Mouse (Mus musculus) MEL (cell line): ENCODE results near the gene Ptcd2.

Experiments used
- BHLHE40 ChIP-seq: IDR thresholded peaks from 2 replicates; pipeline ENCODE4 v1.6.1; 2012; ENCODE audit warnings: low read depth, mild to moderate bottlenecking, inconsistent platforms, low read length, improper control_type of control experiment, borderline replicate concordance
- CTCF ChIP-seq, 3 experiments: IDR thresholded peaks in 2 of 3; conservative IDR thresholded peaks in 1 of 3; 2 replicates each; pipeline ENCODE4 v1.5.1; 2011 to 2012; ENCODE audit warnings: low read length in 3 of 3, low read depth in 2 of 3, mild to moderate bottlenecking in 2 of 3, improper control_type of control experiment in 1 of 3, inconsistent platforms in 1 of 3, mixed read lengths in 1 of 3, moderate library complexity in 1 of 3; ENCODE audit not compliant: control insufficient read depth in 1 of 3, insufficient read depth in 1 of 3, poor library complexity in 1 of 3, severe bottlenecking in 1 of 3
- EP300 ChIP-seq, 2 experiments: IDR thresholded peaks; 2 replicates each; pipeline ENCODE4 v1.6.1; 2011; ENCODE audit warnings: improper control_type of control experiment in 2 of 2, low read length in 2 of 2, low read depth in 1 of 2, mild to moderate bottlenecking in 1 of 2
- ETS1 ChIP-seq: IDR thresholded peaks from 2 replicates; pipeline ENCODE4 v1.6.1; 2012; ENCODE audit warnings: low read depth, mild to moderate bottlenecking, inconsistent platforms, low read length, improper control_type of control experiment, moderate library complexity
- MAX ChIP-seq: IDR thresholded peaks from 2 replicates; pipeline ENCODE4 v1.6.1; 2011; ENCODE audit warnings: low read length, improper control_type of control experiment
- NELFE ChIP-seq: IDR thresholded peaks from 2 replicates; pipeline ENCODE4 v1.6.1; 2011; ENCODE audit warnings: low read depth, low read length, improper control_type of control experiment
- POLR2A ChIP-seq, 2 experiments: IDR thresholded peaks; 2 replicates each; pipeline ENCODE4 v1.6.1; 2011 to 2012; ENCODE audit warnings: low read length in 2 of 2, mild to moderate bottlenecking in 2 of 2, control low read depth in 1 of 2, improper control_type of control experiment in 1 of 2, low read depth in 1 of 2, moderate library complexity in 1 of 2; ENCODE audit not compliant: control insufficient read depth in 1 of 2, insufficient read depth in 1 of 2, poor library complexity in 1 of 2
- UBTF ChIP-seq: IDR thresholded peaks from 2 replicates; pipeline ENCODE4 v1.6.1; 2012; ENCODE audit warnings: low read depth, mild to moderate bottlenecking, inconsistent platforms, low read length, improper control_type of control experiment, moderate library complexity, borderline replicate concordance; ENCODE audit not compliant: insufficient read depth
- USF1 ChIP-seq: IDR thresholded peaks from 2 replicates; pipeline ENCODE4 v1.6.1; 2014; ENCODE audit warnings: low read depth, mild to moderate bottlenecking, inconsistent platforms, low read length, improper control_type of control experiment, moderate library complexity
- USF2 ChIP-seq, 2 experiments: IDR thresholded peaks; 2 replicates each; pipeline ENCODE4 v1.6.1; 2011 to 2012; ENCODE audit warnings: improper control_type of control experiment in 2 of 2, low read length in 2 of 2, borderline replicate concordance in 1 of 2, inconsistent platforms in 1 of 2, low read depth in 1 of 2, mild to moderate bottlenecking in 1 of 2; ENCODE audit not compliant: insufficient read depth in 1 of 2
- ZNF384 ChIP-seq: IDR thresholded peaks from 2 replicates; pipeline ENCODE4 v1.6.1; 2012; ENCODE audit warnings: low read depth, mild to moderate bottlenecking, inconsistent platforms, low read length, improper control_type of control experiment

DNA sequence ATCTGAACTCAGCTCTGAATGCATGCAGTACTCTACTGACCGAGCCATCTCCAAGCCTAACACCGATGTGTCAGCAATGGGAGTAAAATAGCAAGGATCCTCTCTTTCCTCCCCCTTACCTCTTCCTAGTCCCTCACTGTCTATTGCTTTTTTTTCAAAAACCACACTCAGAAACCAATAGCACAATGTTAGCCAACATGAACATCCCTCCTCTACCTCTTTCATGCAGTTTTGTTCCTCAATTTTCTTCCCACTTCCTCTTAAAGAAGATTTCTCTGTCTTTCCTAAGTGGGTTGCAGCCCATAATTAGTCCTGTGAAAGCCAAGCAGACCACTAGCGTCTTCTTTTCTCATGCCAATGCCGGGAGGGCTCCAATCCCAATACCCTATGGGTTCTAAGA lies 57.3 kb downstream of the Ptcd2 start:
- no peak for TF ChIP-seq ZNF384
- no peak for TF ChIP-seq NELFE
- TF ChIP-seq USF2 (IDR thresholded peaks at IDR 0.05; ENCODE audit: borderline replicate concordance in 1 of 2, insufficient read depth in 1 of 2, low read depth in 1 of 2, low read length in 2 of 2) = no peak
- no peak for TF ChIP-seq POLR2A (IDR thresholded peaks at IDR 0.05; ENCODE audit: control insufficient read depth in 1 of 2, insufficient read depth in 1 of 2, low read depth in 1 of 2, low read length in 2 of 2, poor library complexity in 1 of 2)
- no peak for TF ChIP-seq CTCF (IDR thresholded peaks at IDR 0.05 in 2 of 3, conservative IDR thresholded peaks at IDR 0.05 in 1 of 3; ENCODE audit: control insufficient read depth in 1 of 3, insufficient read depth in 1 of 3, low read depth in 2 of 3, low read length in 3 of 3, poor library complexity in 1 of 3, severe bottlenecking in 1 of 3)
- no peak for TF ChIP-seq USF1
- no peak for TF ChIP-seq EP300 (IDR thresholded peaks at IDR 0.05; ENCODE audit: low read depth in 1 of 2, low read length in 2 of 2)
- TF ChIP-seq MAX = no peak
- TF ChIP-seq BHLHE40 = no peak
- TF ChIP-seq ETS1 = no peak
- TF ChIP-seq UBTF = no peak
